13 mouse cellular contexts compared by ENCODE assay signal in genomic region chr7:84164880-84165279, GRCm38 (mm10). TPM values are rescaled to one million over a fixed set of nuclear protein-coding genes. Genes with fewer than 3 reads are reported as not detected.
DNase-seq lines count a peak whose midpoint lies in the region; ATAC-seq lines count a peak whose summit lies in the region.
"Had no signal": no experiment of that assay in that cellular context is flagged by ENCODE, and none has a peak within 500 bp of the region (broad histone marks: within the 10 kb centered on the region; RNA-seq: fewer than 3 reads in every experiment).

No protein-coding gene starts in this region.

- no peak overlapping the region for H3K4me3 ChIP-seq in kidney, embryonic 14.5 days (ENCODE audit: low read length)
- no peak overlapping the region for H3K4me3 ChIP-seq in forebrain, embryonic 11.5 days (ENCODE audit: low read depth, low read length)
- H3K4me3 ChIP-seq: forebrain, embryonic 13.5 days; heart, embryonic 12.5 days; limb, embryonic 15.5 days had no signal

- H3K27ac ChIP-seq in kidney, embryonic 14.5 days (ENCODE audit: low read depth, low read length) = no peak overlapping the region
- no peak overlapping the region for H3K27ac ChIP-seq in forebrain, embryonic 11.5 days (ENCODE audit: low read depth, low read length)
- H3K27ac ChIP-seq: forebrain, embryonic 13.5 days; limb, embryonic 15.5 days had no signal

- H3K27me3 ChIP-seq in kidney, embryonic 14.5 days (ENCODE audit: control insufficient read depth, insufficient read depth, low read length) = no peaks in the 10 kb centered on the region
- no peaks in the 10 kb centered on the region for H3K27me3 ChIP-seq in forebrain, embryonic 11.5 days (ENCODE audit: control insufficient read depth, insufficient read depth, low read length)
- H3K27me3 ChIP-seq: forebrain, embryonic 13.5 days; heart, embryonic 12.5 days; limb, embryonic 15.5 days had no signal

- H3K9ac ChIP-seq in kidney, embryonic 14.5 days (ENCODE audit: low read depth, low read length) = no peak overlapping the region
- H3K9ac ChIP-seq in forebrain, embryonic 11.5 days (ENCODE audit: low read length) = no peak overlapping the region
- H3K9ac ChIP-seq: forebrain, embryonic 13.5 days; heart, embryonic 12.5 days; limb, embryonic 15.5 days had no signal

- no peak overlapping the region for H3K4me2 ChIP-seq in kidney, embryonic 14.5 days (replicated peaks; ENCODE audit: low read depth, low read length)
- no peak overlapping the region for H3K4me2 ChIP-seq in forebrain, embryonic 11.5 days (ENCODE audit: low read depth, low read length, severe bottlenecking)
- H3K4me2 ChIP-seq: forebrain, embryonic 13.5 days; heart, embryonic 12.5 days; limb, embryonic 15.5 days had no signal

- ATAC-seq in kidney, embryonic 14.5 days (ENCODE audit: low FRiP score, low TSS enrichment) = no peak
- peak; percentile 58 for ATAC-seq in megakaryocyte, adult 5-6 weeks (ENCODE audit: poor library complexity, severe bottlenecking)
- no peak for ATAC-seq in forebrain, embryonic 11.5 days (replicated peaks; ENCODE audit: low FRiP score)
- ATAC-seq: forebrain, embryonic 13.5 days had no signal

- DNase-seq in kidney, adult 9 months = peak; percentile 54
- DNase-seq in CD8-positive naive resting alpha-beta T cell, adult 2 months (ENCODE audit: low read depth in 2 of 2, low spot score in 2 of 2) = peak; percentile 14 to 28
- peak; percentile 69 to 75 for DNase-seq in thymus, postnatal 10 days (ENCODE audit: low spot score in 2 of 2)
- no peak for DNase-seq in cerebellum, postnatal 36 days
- no peak for DNase-seq in layer of hippocampus, postnatal 36 days
- no peak for DNase-seq in forebrain, embryonic 11.5 days (ENCODE audit: low spot score)
- DNase-seq: adrenal gland, postnatal 36 days; kidney, postnatal 4 days had no signal

- WGBS in kidney, embryonic 14.5 days = 88% methylated on average over 4 of the region's 4 CpGs
- WGBS in forebrain, embryonic 11.5 days = 85% methylated on average over 4 of the region's 4 CpGs

- no peaks in the 10 kb centered on the region for H3K36me3 ChIP-seq in kidney, embryonic 14.5 days (ENCODE audit: control insufficient read depth, insufficient read depth, low read length)
- H3K36me3 ChIP-seq in forebrain, embryonic 11.5 days (ENCODE audit: control insufficient read depth, insufficient read depth, low read length) = no peaks in the 10 kb centered on the region
- H3K36me3 ChIP-seq: heart, embryonic 12.5 days; limb, embryonic 15.5 days had no signal

- H3K9me3 ChIP-seq in kidney, embryonic 14.5 days (ENCODE audit: control insufficient read depth, low read length) = no peaks in the 10 kb centered on the region
- no peaks in the 10 kb centered on the region for H3K9me3 ChIP-seq in forebrain, embryonic 11.5 days (ENCODE audit: control insufficient read depth, low read length)
- H3K9me3 ChIP-seq: forebrain, embryonic 13.5 days; heart, embryonic 12.5 days; limb, embryonic 15.5 days had no signal

- no peaks in the 10 kb centered on the region for H3K4me1 ChIP-seq in kidney, embryonic 14.5 days (ENCODE audit: control insufficient read depth, insufficient read depth, low read length)
- no peaks in the 10 kb centered on the region for H3K4me1 ChIP-seq in forebrain, embryonic 11.5 days (replicated peaks; ENCODE audit: control insufficient read depth, insufficient read depth, low read length)
- H3K4me1 ChIP-seq: forebrain, embryonic 13.5 days; heart, embryonic 12.5 days; limb, embryonic 15.5 days had no signal

RNA-seq across cellular contexts. Expression of gene Abhd17c, which starts 13.2 kb away (rescaled TPM):
- 37.8 and 49.3 TPM in 2 replicates for polyA plus RNA-seq in kidney, embryonic 14.5 days (2014; fragmentation: Nextera tagmentation; extraction: Ambion mirVana)
- 21.8 and 23.1 TPM in 2 replicates for total RNA-seq in megakaryocyte, adult 5-6 weeks (2015)
- 14.8 and 16.2 TPM in 2 replicates for total RNA-seq in megakaryocyte, adult 5-6 weeks (2017)
- total RNA-seq in layer of hippocampus, postnatal 36 days (2021) = 10 to 100 TPM; 56.4 to 59.1 TPM
- polyA plus RNA-seq in forebrain, embryonic 11.5 days (2014; fragmentation: Nextera tagmentation; extraction: Ambion mirVana) = 71.3 and 77.7 TPM in 2 replicates

Comparison
In these comparisons a context has a peak if more than half of its experiments do, and no peak if none do; other contexts are left out.
1. DNase-seq: peak in kidney, adult 9 months (single experiment), CD8-positive naive resting alpha-beta T cell, adult 2 months (2 of 2) and thymus, postnatal 10 days (2 of 2); none in cerebellum, postnatal 36 days (0 of 2), layer of hippocampus, postnatal 36 days (0 of 2) and forebrain, embryonic 11.5 days (single experiment).